Mouse (Mus musculus) lung, postnatal 0 days (tissue): ENCODE results near the gene Creld2. TPM values are rescaled to one million over a fixed set of nuclear protein-coding genes. Genes with fewer than 3 reads are reported as not detected.
A peak's percentile ranks its signal among the peaks of the same experiment; 100 is the strongest.

Experiments
- ATAC-seq: fragments of 200-750 bp; cut with Nextera tagmentation; 2 replicates; pipeline ENCODE4 v1.8.0; 2017; ENCODE audit warnings: moderate library complexity
- DNase-seq: peaks from one replicate; pipeline ENCODE4 v3.0.0-alpha.2; 2016; ENCODE audit warnings: low spot score
- H3K27ac ChIP-seq: fragments of 300-500 bp; sonication (generic); 2 replicates; pipeline ENCODE4 v1.5.1; 2014; ENCODE audit warnings: antibody characterized with exemption, mild to moderate bottlenecking, low read length, mixed read lengths
- H3K27me3 ChIP-seq: fragments of 300-500 bp; sonication (generic); replicated peaks from 2 replicates; pipeline ENCODE4 v1.6.1; 2014; ENCODE audit warnings: low read length, mixed read lengths; ENCODE audit not compliant: insufficient read depth
- H3K36me3 ChIP-seq: fragments of 300-500 bp; sonication (generic); 2 replicates; pipeline ENCODE4 v1.6.1; 2014; ENCODE audit warnings: low read length, mixed read lengths; ENCODE audit not compliant: insufficient read depth
- H3K4me1 ChIP-seq: fragments of 300-500 bp; sonication (generic); 2 replicates; pipeline ENCODE4 v1.6.1; 2014; ENCODE audit warnings: antibody characterized with exemption, low read depth, low read length, mixed read lengths; ENCODE audit not compliant: insufficient read depth
- H3K4me2 ChIP-seq: fragments of 300-500 bp; sonication (generic); replicated peaks from 2 replicates; pipeline ENCODE4 v1.6.1; 2014; ENCODE audit warnings: low read depth, mild to moderate bottlenecking, low read length, moderate library complexity, mixed read lengths
- H3K4me3 ChIP-seq: fragments of 300-500 bp; sonication (generic); 2 replicates; pipeline ENCODE4 v1.5.1; 2014; ENCODE audit warnings: low read depth, low read length
- H3K9ac ChIP-seq: fragments of 300-500 bp; sonication (generic); replicated peaks from 2 replicates; pipeline ENCODE4 v1.6.1; 2014; ENCODE audit warnings: low read depth, mild to moderate bottlenecking
- H3K9me3 ChIP-seq: fragments of 300-500 bp; sonication (generic); 2 replicates; pipeline ENCODE4 v1.6.1; 2016; ENCODE audit warnings: low read length, mixed read lengths
- CTCF ChIP-seq: IDR thresholded peaks from 2 replicates; pipeline ENCODE4 v1.5.1; 2016; ENCODE audit warnings: antibody characterized with exemption, mild to moderate bottlenecking
- EP300 ChIP-seq: IDR thresholded peaks from 2 replicates; pipeline ENCODE4 v1.6.1; 2016; ENCODE audit warnings: antibody characterized with exemption, mild to moderate bottlenecking, control low read depth
- WGBS: fragments of 180-500 bp; shearing (Covaris S2); extraction: QIAGEN DNeasy Blood & Tissue Kit; methylation state at CpG from one replicate; pipeline ENCODE4 v1.1.7; 2014; 5-methylcytosine and 5-hydroxymethylcytosine counted together
- polyA plus RNA-seq: library from polyadenylated mRNA; unstranded; fragments of >200 nt; fragmentation: Nextera tagmentation; extraction: Ambion mirVana; gene quantifications from 2 replicates; pipeline ENCODE4 v1.2.1, GENCODE M21; 2015

Gene Creld2
- polyA plus RNA-seq, 1 experiment from 2014 or later = 62.6 TPM

DNA sequence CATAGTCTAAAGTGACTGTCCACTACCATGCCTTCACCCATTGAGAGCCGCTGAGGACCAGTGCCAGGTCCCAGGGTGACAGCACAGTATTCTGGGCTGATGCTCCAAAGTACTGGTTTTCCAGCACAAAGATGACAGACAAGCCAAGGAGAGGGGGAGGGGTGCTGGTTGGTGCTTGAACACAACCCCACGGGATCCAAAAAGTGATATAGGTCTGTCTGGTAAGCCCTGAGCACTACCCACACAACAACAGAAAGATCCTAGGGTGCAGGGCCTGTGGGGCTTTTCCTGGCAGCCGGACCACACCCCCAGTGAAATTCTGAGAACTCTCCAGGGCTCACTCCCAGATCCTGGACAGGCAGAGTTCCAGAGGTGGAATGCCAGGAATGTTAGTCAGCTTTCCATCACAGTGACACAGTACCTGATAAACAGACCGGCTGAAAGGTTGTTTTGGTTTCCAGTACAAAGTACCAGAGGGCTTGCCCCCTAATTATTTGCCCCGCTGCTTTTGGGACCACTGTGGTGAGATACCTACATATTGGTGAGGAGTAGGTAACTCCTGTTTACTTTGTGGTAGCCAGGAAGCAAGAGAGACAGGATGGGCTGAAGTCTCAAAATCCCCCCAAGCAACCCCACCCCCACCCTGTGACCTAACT is 48.0 kb downstream of the Creld2 start:
- DNase-seq (peak; percentile 85), ATAC-seq (peak; percentile 48)
- H3K9ac ChIP-seq = no peak overlapping the region
- H3K9me3 ChIP-seq = no peaks in the 10 kb centered on the region
- H3K4me2 ChIP-seq = no peak overlapping the region
- peak overlapping the region; percentile 85 for H3K27ac ChIP-seq
- H3K36me3 ChIP-seq = peaks cover 9% of the 10 kb centered on the region; the same call in 1 of the 2 replicates
- peaks cover 26% of the 10 kb centered on the region; the same call in 1 of the 2 replicates for H3K4me1 ChIP-seq
- no peak overlapping the region for H3K4me3 ChIP-seq
- TF ChIP-seq CTCF (no peak), EP300 (peak; percentile 86)
- no peaks in the 10 kb centered on the region for H3K27me3 ChIP-seq
- WGBS = 16% methylated on average over 5 of the region's 5 CpGs

DNA sequence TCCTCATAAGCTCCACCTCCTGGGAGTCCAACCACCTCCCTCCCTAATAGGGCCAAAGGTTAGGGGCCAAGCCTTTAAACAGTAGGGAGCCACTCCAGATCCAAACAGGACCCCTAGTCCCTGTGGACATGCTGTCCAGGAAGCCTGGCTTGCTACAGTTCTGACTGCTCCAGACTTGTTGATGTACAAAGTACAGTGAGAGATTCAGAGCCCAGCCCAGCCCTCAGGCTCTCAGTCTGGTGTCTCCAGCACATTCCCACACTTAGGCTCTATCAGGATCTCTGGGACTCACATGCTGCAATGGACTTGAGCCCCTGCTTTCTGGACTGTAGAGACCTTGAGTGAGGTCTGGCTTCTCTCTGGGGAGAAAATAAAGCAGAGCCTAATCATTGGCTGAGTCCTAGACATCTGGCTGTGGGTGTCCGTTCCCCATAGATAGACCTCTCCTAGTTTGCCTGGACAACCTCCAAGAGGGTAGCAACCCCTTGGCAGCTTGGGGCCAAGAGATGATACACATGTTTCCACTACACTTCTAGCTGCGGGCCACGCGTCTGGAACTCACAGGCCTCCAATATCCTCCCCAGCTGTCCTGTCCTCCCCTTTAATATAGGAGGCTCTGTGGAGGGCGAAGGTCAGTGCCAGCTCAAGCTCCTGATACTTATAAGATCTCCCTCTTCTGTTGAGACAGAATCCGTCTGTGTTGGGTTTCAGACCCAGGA is 48.7 kb downstream of the Creld2 start:
- DNase-seq (peak; percentile 77), ATAC-seq (peak; percentile 37)
- no peak for TF ChIP-seq EP300

DNA sequence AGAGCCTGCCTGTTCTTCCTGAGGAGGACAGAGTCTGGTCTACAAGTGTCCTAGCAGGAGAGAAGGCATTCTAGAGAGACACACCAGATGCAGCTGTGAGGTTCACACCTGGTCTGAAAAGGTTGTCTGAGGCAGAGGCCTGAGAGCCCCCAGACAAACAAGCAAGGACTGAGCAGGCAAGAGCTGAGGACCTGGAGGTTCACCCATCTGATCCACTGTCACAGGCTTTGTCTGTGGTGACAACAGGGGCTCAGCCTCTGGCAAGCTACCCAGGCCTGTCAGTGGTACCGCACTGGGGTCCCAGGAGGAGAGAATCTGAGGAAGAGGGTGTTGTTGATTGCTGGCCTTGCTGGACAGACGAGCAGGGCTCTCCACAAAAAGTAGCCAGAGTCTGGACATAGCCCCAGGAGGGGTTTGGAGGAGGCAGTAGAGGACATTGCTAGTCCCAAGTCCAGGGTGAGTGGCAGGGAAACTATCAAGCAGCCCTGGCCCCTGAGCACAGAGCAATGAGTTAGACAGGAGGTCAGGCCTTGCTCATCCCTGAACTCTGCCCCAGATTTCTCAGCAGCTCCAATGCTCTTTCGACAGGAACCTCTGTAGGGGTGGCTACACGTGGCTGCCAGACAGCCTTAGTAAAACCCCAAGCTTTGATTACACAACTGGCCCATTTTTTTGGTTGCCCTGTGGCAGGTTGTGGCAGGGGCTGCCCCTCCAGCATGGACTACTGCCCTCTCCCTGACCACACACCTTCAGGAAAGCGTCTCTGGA is 51.2 kb downstream of the Creld2 start:
- Histone ChIP-seq H3K4me2 (no peak overlapping the region), H3K4me1 (peaks cover 24% of the 10 kb centered on the region; the same call in 1 of the 2 replicates), H3K4me3 (no peak overlapping the region), H3K36me3 (no peaks in the 10 kb centered on the region), H3K9ac (no peak overlapping the region), H3K9me3 (no peaks in the 10 kb centered on the region), H3K27me3 (no peaks in the 10 kb centered on the region), H3K27ac (no peak overlapping the region)
- TF ChIP-seq EP300 (no peak), CTCF (no peak)
- ATAC-seq (no peak), DNase-seq (no peak)
- WGBS = 71% methylated on average over 5 of the region's 5 CpGs

More for the DNA sequence above, 48.7 kb downstream of the Creld2 start:
- H3K4me2 ChIP-seq = no peak overlapping the region
- no peaks in the 10 kb centered on the region for H3K9me3 ChIP-seq
- 75% methylated on average over 6 of the region's 6 CpGs for WGBS
- H3K9ac ChIP-seq = no peak overlapping the region
- H3K4me1 ChIP-seq = peaks cover 26% of the 10 kb centered on the region; the same call in 1 of the 2 replicates
- no peaks in the 10 kb centered on the region for H3K27me3 ChIP-seq
- H3K27ac ChIP-seq = peak overlapping the region; percentile 85
- H3K4me3 ChIP-seq = no peak overlapping the region
- peaks cover 9% of the 10 kb centered on the region; the same call in 1 of the 2 replicates for H3K36me3 ChIP-seq

DNA sequence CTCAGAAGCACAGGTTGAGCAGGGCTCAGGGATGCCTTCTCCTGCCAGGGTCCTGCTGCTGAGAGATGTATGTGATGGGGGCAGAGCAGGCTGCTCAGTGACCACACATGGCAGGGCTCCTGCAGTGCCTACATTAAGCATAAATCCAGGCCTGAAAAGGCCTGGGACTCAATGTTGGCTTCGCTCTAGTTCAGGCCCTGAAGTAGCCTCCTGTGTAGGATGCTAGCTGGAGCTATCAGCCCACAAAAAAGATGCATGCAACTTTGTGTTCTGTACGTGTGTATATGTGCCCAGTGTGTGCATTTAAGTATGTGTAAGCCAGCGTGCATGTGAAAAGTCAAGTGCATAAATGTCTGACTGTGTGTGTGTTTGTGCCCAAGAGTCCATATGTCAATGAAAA is 54.6 kb downstream of the Creld2 start:
- Histone ChIP-seq H3K9ac (no peak overlapping the region), H3K27ac (no peak overlapping the region), H3K36me3 (no peaks in the 10 kb centered on the region), H3K4me3 (no peak overlapping the region), H3K27me3 (no peaks in the 10 kb centered on the region; the same call in 1 of the 2 replicates), H3K4me1 (0 out of 2 replicates have a peak, but pooled peaks cover 3% of the 10 kb centered on the region), H3K9me3 (no peaks in the 10 kb centered on the region), H3K4me2 (no peak overlapping the region)
- DNase-seq (no peak), ATAC-seq (no peak)
- WGBS = 94% methylated on average over 3 of the region's 3 CpGs
- TF ChIP-seq CTCF (no peak), EP300 (no peak)

DNA sequence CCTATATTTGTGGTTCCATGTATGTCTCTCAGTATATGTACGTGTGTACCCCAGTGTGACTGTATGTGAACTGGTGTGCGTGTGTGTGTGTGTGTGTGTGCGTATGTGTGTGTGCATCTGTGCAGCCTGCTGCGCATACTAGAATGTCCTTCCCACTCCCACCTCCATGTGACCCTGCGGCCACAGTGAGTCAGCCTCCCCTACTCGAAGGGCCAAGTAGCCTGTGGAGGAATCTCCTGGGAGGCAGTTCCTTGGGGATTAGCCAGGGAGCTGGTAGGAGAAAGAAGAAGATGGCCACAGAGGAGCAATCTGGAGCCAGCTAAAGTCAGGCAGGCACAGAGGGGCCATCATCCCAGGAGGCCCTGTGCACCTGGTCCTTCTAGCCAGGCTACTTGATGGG is 55.0 kb downstream of the Creld2 start:
- H3K9ac ChIP-seq = no peak overlapping the region
- WGBS = 80% methylated on average over 6 of the region's 6 CpGs
- TF ChIP-seq EP300 (no peak), CTCF (no peak)
- H3K4me2 ChIP-seq = no peak overlapping the region
- H3K9me3 ChIP-seq = no peaks in the 10 kb centered on the region
- no peak overlapping the region for H3K4me3 ChIP-seq
- ATAC-seq (no peak), DNase-seq (no peak)
- H3K36me3 ChIP-seq = no peaks in the 10 kb centered on the region
- no peaks in the 10 kb centered on the region; the same call in 1 of the 2 replicates for H3K27me3 ChIP-seq
- H3K4me1 ChIP-seq = 0 out of 2 replicates have a peak, but pooled peaks cover 3% of the 10 kb centered on the region
- H3K27ac ChIP-seq = no peak overlapping the region

DNA sequence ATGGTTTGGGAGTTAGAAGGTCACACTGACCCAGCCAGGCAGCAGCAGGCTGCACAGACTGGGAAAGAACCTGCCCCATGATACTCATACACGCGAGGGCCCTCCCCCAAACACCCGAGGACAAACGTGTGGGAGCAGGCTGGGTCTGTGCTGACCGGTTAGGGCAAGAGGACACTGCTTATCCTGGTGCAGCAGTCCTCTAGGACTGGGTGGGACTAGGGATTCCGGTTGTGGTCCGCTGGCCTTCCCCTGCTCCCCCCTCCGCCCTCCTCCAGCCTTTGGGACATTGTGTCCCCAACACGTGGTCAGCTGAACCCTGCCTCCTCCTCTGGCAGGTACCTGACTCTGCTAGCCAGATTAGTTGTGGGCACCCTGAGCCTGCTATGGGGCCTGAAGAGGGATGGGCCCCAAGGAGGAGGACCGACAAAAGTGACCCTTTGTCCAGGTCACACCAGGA is 56.2 kb downstream of the Creld2 start:
- 0 out of 2 replicates have a peak, but pooled peaks cover 3% of the 10 kb centered on the region for H3K4me1 ChIP-seq
- 25% methylated on average over 10 of the region's 10 CpGs for WGBS
- no peaks in the 10 kb centered on the region; the same call in 1 of the 2 replicates for H3K27me3 ChIP-seq
- TF ChIP-seq EP300 = peak; percentile 87
- TF ChIP-seq CTCF = no peak
- H3K4me2 ChIP-seq = no peak overlapping the region
- H3K9me3 ChIP-seq = no peaks in the 10 kb centered on the region
- H3K9ac ChIP-seq = no peak overlapping the region
- ATAC-seq = peak; percentile 86
- H3K36me3 ChIP-seq = no peaks in the 10 kb centered on the region
- peak; percentile 55 for DNase-seq
- no peak overlapping the region for H3K4me3 ChIP-seq
- no peak overlapping the region for H3K27ac ChIP-seq

Other genes with a start within 250 kb of the Creld2 start
- gene Zdhhc25, start 219.3 kb upstream of the Creld2 start, polyA plus RNA-seq = not detected in 2 replicates
- gene Brd1, start 85.4 kb upstream of the Creld2 start, polyA plus RNA-seq = 17.1 and 18.1 TPM in 2 replicates
- gene Zbed4, start 68.0 kb upstream of the Creld2 start, polyA plus RNA-seq = 4.7 and 4.8 TPM in 2 replicates
- gene Alg12, start 328 bp upstream of the Creld2 start, polyA plus RNA-seq = 7.2 and 7.9 TPM in 2 replicates
- 66.0 and 69.6 TPM in 2 replicates for gene Pim3, start 42.5 kb downstream of the Creld2 start, polyA plus RNA-seq
- 0.06 and 0.07 TPM in 2 replicates for gene Ttll8, start 134.8 kb downstream of the Creld2 start, polyA plus RNA-seq
- gene Mlc1, start 159.4 kb downstream of the Creld2 start, polyA plus RNA-seq = 21.5 and 29.4 TPM in 2 replicates
- 0.42 and 0.88 TPM in 2 replicates for gene Mov10l1, start 163.3 kb downstream of the Creld2 start, polyA plus RNA-seq
- gene Panx2, start 240.1 kb downstream of the Creld2 start, polyA plus RNA-seq = 0.11 and 0.18 TPM in 2 replicates